In the genomic region with DNA sequence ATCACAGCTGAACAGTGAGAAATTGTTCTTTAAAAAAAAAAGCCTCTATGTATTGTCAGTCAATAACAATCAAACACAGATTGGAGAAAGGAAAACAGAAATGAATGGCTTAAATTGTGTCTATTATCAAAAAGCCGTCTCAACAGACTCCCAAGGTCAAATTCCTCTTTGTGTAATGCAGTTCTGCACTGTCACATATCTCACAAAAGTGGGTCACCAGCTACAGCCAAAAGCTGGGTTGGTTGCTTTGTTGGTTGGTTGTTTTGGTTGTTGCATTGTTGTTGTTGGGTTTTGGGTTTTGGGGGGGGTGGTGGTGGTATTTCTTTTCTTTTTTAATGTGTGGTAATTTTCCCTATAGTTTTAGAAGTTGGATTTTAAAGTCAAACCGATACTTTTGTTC, we compare ENCODE assay signal across 11 mouse cellular contexts. TPM values are rescaled to one million over a fixed set of nuclear protein-coding genes. Genes with fewer than 3 reads are reported as not detected.
A peak's percentile ranks its signal among the peaks of the same experiment; 100 is the strongest.
DNase-seq lines count a peak whose midpoint lies in the region; ATAC-seq and TF ChIP-seq lines count a peak whose summit lies in the region.
"Had no signal": no experiment of that assay in that cellular context is flagged by ENCODE, and none has a peak within 500 bp of the region (broad histone marks: within the 10 kb centered on the region; RNA-seq: fewer than 3 reads in every experiment).

No protein-coding gene starts in this region.

- TF ChIP-seq EP300 in heart, adult 2 months (IDR thresholded peaks at IDR 0.05; ENCODE audit: insufficient read depth, low read depth, low read length) = no peak

- H3K36me3 ChIP-seq in heart, adult 2 months (ENCODE audit: control insufficient read depth, insufficient read depth, low read length) = peaks cover 4% of the 10 kb centered on the region
- H3K36me3 ChIP-seq in forebrain, embryonic 14.5 days (ENCODE audit: control insufficient read depth, insufficient read depth, low read length) = no peaks in the 10 kb centered on the region
- no peaks in the 10 kb centered on the region for H3K36me3 ChIP-seq in midbrain, embryonic 10.5 days
- H3K36me3 ChIP-seq: G1E; heart, embryonic 10.5 days had no signal

- H3K9ac ChIP-seq in heart, adult 2 months (ENCODE audit: low read depth, low read length) = no peak overlapping the region
- no peak overlapping the region for H3K9ac ChIP-seq in forebrain, embryonic 14.5 days (ENCODE audit: low read length)

- intact Hi-C loops in heart, adult 2 months (cut with DNase I) = no loop called here

- no peaks in the 10 kb centered on the region for H3K9me3 ChIP-seq in forebrain, embryonic 14.5 days (replicated peaks; ENCODE audit: control insufficient read depth, low read length)
- peaks cover 11% of the 10 kb centered on the region for H3K9me3 ChIP-seq in midbrain, embryonic 10.5 days (replicated peaks)
- H3K9me3 ChIP-seq: G1E; heart, embryonic 10.5 days had no signal

- TF ChIP-seq CTCF in heart, adult 2 months (IDR thresholded peaks at IDR 0.05) = no peak

- H3K4me1 ChIP-seq in heart, adult 2 months (ENCODE audit: control insufficient read depth, insufficient read depth, low read length) = no peaks in the 10 kb centered on the region
- H3K4me1 ChIP-seq in forebrain, embryonic 14.5 days (ENCODE audit: control insufficient read depth, insufficient read depth, low read length) = peaks cover 24% of the 10 kb centered on the region
- H3K4me1 ChIP-seq in midbrain, embryonic 10.5 days = peaks cover 51% of the 10 kb centered on the region
- H3K4me1 ChIP-seq: heart, embryonic 10.5 days had no signal

- H3K4me3 ChIP-seq in heart, adult 2 months = no peak overlapping the region
- H3K4me3 ChIP-seq in forebrain, embryonic 14.5 days (ENCODE audit: low read depth, low read length) = no peak overlapping the region
- no peak overlapping the region for H3K4me3 ChIP-seq in midbrain, embryonic 10.5 days
- H3K4me3 ChIP-seq: heart, embryonic 10.5 days had no signal

- TF ChIP-seq POLR2A in heart, adult 2 months (IDR thresholded peaks at IDR 0.05; ENCODE audit: insufficient read depth, low read depth, low read length) = no peak

- WGBS in heart, adult 2 months = 45% methylated on average over 2 of the region's 2 CpGs
- 16% methylated on average over 2 of the region's 2 CpGs for WGBS in forebrain, embryonic 14.5 days
- whole genome bisulfite sequencing in midbrain, embryonic 10.5 days = 51% methylated on average over 2 of the region's 2 CpGs

- H3K27me3 ChIP-seq in heart, adult 2 months (ENCODE audit: control insufficient read depth, insufficient read depth, low read length) = no peaks in the 10 kb centered on the region
- no peaks in the 10 kb centered on the region for H3K27me3 ChIP-seq in forebrain, embryonic 14.5 days (replicated peaks; ENCODE audit: control insufficient read depth, insufficient read depth, low read length)
- H3K27me3 ChIP-seq in midbrain, embryonic 10.5 days (ENCODE audit: low read depth, poor library complexity, severe bottlenecking) = no peaks in the 10 kb centered on the region

- no peak for ATAC-seq in forebrain, embryonic 14.5 days

- H3K79me2 ChIP-seq in heart, adult 2 months (replicated peaks; ENCODE audit: control insufficient read depth, insufficient read depth, low read length) = no peaks in the 10 kb centered on the region

- peak overlapping the region; percentile 59 for H3K27ac ChIP-seq in heart, adult 2 months
- H3K27ac ChIP-seq in forebrain, embryonic 14.5 days (ENCODE audit: low read depth, low read length) = peak overlapping the region; percentile 78; the same call in 1 of the 2 replicates
- peak overlapping the region; percentile 87 for H3K27ac ChIP-seq in midbrain, embryonic 10.5 days (replicated peaks)
- H3K27ac ChIP-seq: macrophage had no signal

- DNase-seq in heart, adult 2 months = no peak
- DNase-seq in heart, adult 11 months = no peak
- peak; percentile 50 for DNase-seq in Muller cell, postnatal 12 days (ENCODE audit: inconsistent ontology term)
- peak; percentile 17 for DNase-seq in forebrain, embryonic 14.5 days (ENCODE audit: low spot score)
- no peak for DNase-seq in midbrain, embryonic 10.5 days (ENCODE audit: low spot score)
- no peak for DNase-seq in right cerebral cortex, adult 18-20 months
- DNase-seq in urinary bladder, postnatal 4 days (ENCODE audit: low spot score in 2 of 2) = no peak
- DNase-seq in cerebellum, postnatal 36 days = no peak

- no peak overlapping the region for H3K4me2 ChIP-seq in forebrain, embryonic 14.5 days (ENCODE audit: low read length)

RNA-seq across cellular contexts. Expression of a gene that starts 34.1 kb away (rescaled TPM):
- total RNA-seq in heart, adult 2 months (2021) = 10 to 100 TPM; 17.5 to 19.9 TPM
- 5.0 and 13.1 TPM in 2 replicates for polyA plus RNA-seq in heart, adult 2 months (2012; rRNA removed)
- polyA plus RNA-seq in forebrain, embryonic 14.5 days (2014; fragmentation: Nextera tagmentation; extraction: Ambion mirVana) = 60.1 and 60.7 TPM in 2 replicates
- 73.2 and 74.9 TPM in 2 replicates for polyA plus RNA-seq in midbrain, embryonic 10.5 days (2016; fragmentation: Nextera tagmentation; extraction: Ambion mirVana)

Comparison
In these comparisons a context has a peak if more than half of its experiments do, and no peak if none do; other contexts are left out.
1. DNase-seq: peak in Muller cell, postnatal 12 days (single experiment) and forebrain, embryonic 14.5 days (single experiment); none in heart, adult 2 months (0 of 2), heart, adult 11 months (single experiment), midbrain, embryonic 10.5 days (single experiment), right cerebral cortex, adult 18-20 months (single experiment), urinary bladder, postnatal 4 days (0 of 2) and cerebellum, postnatal 36 days (0 of 2).
2. Peak in every context shown above with its lines, with median percentiles within 50 percentile points of each other: H3K27ac ChIP-seq.